Mouse (Mus musculus) cerebellum, adult 2 months (tissue): ENCODE results near the gene Rbfox1. TPM values are rescaled to one million over a fixed set of nuclear protein-coding genes. Genes with fewer than 3 reads are reported as not detected.

Experiments
- DNase-seq, 2 experiments: peaks; one replicate each; pipeline ENCODE4 v3.0.0; 2021
- H3K27ac ChIP-seq: fragments of 200-500 bp; 2 replicates; pipeline ENCODE4 v1.5.1; 2012; ENCODE audit warnings: low read length, control low read depth, inconsistent platforms; ENCODE audit not compliant: insufficient read depth
- H3K27me3 ChIP-seq: fragments of 200-500 bp; 2 replicates; pipeline ENCODE4 v1.6.1; 2012; ENCODE audit warnings: inconsistent platforms, mild to moderate bottlenecking, low read length, moderate library complexity; ENCODE audit not compliant: control insufficient read depth, insufficient read depth
- H3K4me1 ChIP-seq: fragments of 200-500 bp; 2 replicates; pipeline ENCODE4 v1.6.1; 2011; ENCODE audit warnings: low read length; ENCODE audit not compliant: control insufficient read depth, insufficient read depth
- H3K4me3 ChIP-seq: fragments of 200-500 bp; replicated peaks from 2 replicates; pipeline ENCODE3; 2011; ENCODE audit warnings: mild to moderate bottlenecking, low read depth, low read length, control low read depth; ENCODE audit not compliant: insufficient read depth
- CTCF ChIP-seq: fragments of 200-500 bp; IDR thresholded peaks from 2 replicates; pipeline ENCODE4 v1.5.1; 2011; ENCODE audit warnings: low read depth, mild to moderate bottlenecking, control low read depth, low read length, moderate library complexity, borderline replicate concordance; ENCODE audit not compliant: insufficient read depth
- POLR2A ChIP-seq: fragments of 200-500 bp; IDR thresholded peaks from 2 replicates; pipeline ENCODE4 v1.6.1; 2011; ENCODE audit warnings: low read length, control low read depth, borderline replicate concordance; ENCODE audit not compliant: insufficient read depth
- WGBS: fragments of 180-500 bp; shearing (Covaris S2); methylation state at CpG from one replicate; pipeline ENCODE4 v1.1.7; 2018; 5-methylcytosine and 5-hydroxymethylcytosine counted together
- polyA plus RNA-seq: library from polyadenylated mRNA; depleted of rRNA; stranded (reverse); fragments of >200 nt; gene quantifications from 2 replicates; pipeline ENCODE4 v1.2.3, GENCODE M21; 2012

Gene Rbfox1
- polyA plus RNA-seq, 1 experiment = 132 TPM

DNA sequence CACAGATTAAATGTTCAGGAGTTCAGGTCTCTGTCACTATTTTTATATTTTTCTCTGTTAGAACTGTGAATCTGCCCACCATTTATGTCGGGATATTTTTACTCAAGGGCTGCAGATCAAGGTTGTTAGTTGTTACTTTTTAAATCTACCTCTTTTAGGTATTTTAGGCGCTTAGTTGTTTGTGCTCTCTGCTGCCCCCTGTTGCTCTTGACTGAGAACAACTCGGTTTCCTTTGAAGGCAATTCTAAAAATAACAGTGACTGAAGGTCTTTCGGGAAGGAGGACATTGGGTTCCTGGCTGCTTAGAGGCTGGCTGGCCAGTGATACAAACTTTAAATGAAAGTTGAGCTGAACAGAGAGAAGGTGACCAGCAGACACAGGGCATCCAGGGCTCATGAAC, 54.9 kb downstream of the Rbfox1 start:
- Histone ChIP-seq H3K4me3 (no peak overlapping the region), H3K27me3 (no peaks in the 10 kb centered on the region), H3K27ac (no peak overlapping the region), H3K4me1 (no peaks in the 10 kb centered on the region)
- WGBS = 60% methylated on average over 4 of the region's 4 CpGs
- no peak for DNase-seq
- TF ChIP-seq POLR2A (no peak), CTCF (0 out of 2 replicates have a peak, but pooled peaks have one; percentile 6)

DNA sequence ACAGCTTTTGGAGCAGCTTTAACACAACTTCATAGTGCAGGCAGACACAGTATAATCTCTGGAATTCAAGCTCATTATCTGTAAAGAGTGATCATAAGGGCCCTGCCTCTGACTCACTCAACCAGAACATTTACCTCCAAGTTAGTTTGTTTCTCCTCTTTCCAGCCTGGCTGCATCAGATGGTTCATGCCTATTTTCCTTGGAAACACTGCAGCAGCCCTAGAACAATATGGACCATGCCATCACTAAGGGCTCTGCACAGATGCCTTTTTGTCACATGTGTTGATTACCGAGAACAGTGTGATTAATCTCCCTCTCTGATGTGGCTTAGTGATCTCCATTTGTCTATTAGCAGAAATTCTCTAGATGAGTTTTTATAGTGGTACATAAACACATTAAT, 60.5 kb downstream of the Rbfox1 start:
- H3K27ac ChIP-seq = no peak overlapping the region
- WGBS = 93% methylated on average over 1 of the region's 1 CpGs
- TF ChIP-seq POLR2A = no peak
- no peak for TF ChIP-seq CTCF
- no peak for DNase-seq
- H3K27me3 ChIP-seq = no peaks in the 10 kb centered on the region
- no peak overlapping the region for H3K4me3 ChIP-seq
- no peaks in the 10 kb centered on the region for H3K4me1 ChIP-seq

DNA sequence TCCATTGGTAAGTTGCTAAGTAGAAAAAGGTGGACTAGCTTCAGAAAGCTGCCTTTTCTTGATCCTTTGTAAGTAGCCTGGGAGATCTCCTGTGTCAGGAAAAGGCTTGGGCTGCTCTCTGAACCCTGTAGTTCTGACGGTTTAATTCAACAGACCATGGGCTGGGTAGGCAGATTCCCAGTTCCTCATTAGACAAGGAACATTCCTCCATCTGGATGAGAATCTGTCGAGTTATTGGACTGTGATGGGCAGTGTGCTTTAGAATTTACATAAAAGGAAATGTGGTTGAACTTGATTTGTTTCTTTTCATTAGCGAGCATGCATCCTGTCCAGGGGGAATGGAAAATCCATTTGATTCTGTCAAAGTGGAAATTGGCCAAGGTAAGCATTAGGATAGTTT, 68.0 kb downstream of the Rbfox1 start:
- no peak for DNase-seq
- Histone ChIP-seq H3K4me3 (no peak overlapping the region), H3K4me1 (no peaks in the 10 kb centered on the region; the same call in 1 of the 2 replicates), H3K27ac (no peak overlapping the region), H3K27me3 (no peaks in the 10 kb centered on the region)
- 46% methylated on average over 3 of the region's 3 CpGs for WGBS
- TF ChIP-seq POLR2A (no peak), CTCF (no peak)

DNA sequence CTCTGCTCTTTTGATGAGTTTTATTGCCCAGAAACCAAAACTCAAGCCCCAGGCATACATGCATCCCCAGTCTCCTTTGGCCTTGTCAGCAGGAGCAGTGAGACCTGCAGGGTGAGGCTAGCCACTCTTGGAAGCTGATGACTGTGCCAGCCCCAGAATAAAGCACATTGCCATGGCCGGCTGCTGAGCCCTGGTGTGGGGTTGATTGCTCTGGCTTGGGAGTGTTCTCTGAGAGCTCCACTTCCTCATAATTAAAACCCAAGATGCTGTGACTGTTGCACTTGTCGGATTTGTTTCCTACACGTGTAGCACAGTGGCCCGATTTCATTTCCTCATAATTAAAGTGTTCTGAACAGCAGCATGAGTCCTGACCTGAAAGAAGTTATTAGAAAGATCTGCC, 72.3 kb downstream of the Rbfox1 start:
- WGBS = 40% methylated on average over 4 of the region's 4 CpGs
- peak in 1 of 2 experiments; percentile 48 for DNase-seq
- Histone ChIP-seq H3K4me3 (no peak overlapping the region), H3K27ac (no peak overlapping the region), H3K4me1 (no peaks in the 10 kb centered on the region; the same call in 1 of the 2 replicates), H3K27me3 (no peaks in the 10 kb centered on the region)
- no peak for TF ChIP-seq POLR2A
- no peak for TF ChIP-seq CTCF

DNA sequence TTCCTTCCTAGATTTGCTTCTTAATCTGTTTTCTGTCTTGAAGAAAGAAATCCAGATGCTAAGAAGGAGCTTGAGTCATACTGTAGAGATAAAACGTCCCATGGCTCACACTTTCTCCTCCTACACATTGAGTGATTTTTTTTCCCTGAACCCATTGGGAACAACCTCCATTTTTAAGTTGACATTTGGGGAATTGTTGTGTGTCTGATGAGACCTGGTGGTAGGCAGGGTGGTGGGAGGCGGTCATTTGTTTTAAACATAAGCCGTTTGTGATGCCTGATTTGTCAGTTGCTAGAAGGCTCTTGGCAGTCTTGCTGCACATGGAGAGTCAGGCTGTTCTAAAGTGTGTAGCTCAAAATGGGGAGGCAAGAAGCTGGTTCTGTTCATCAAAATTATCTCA, 76.6 kb downstream of the Rbfox1 start:
- no peak for DNase-seq

DNA sequence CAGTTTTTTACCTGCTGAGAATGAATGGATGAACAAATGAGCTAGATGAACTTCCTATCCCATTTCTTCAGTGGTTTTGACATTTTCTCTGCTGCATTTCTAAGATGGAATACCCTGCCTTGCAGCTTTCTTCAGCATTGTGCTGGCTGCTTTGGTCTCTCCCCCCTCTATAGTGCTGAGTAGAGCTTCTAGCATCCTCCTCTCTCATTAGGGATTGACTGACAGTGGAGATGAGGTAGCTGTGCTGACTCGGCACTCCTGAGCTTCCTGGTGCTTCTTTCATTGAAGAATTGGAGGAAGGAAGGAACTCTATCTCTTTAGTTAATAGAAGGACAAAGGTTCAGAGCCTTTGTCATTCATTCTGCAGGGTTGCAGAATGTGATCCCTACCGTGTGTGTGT, 89.0 kb downstream of the Rbfox1 start:
- H3K4me3 ChIP-seq = no peak overlapping the region
- H3K27ac ChIP-seq = no peak overlapping the region
- no peak for TF ChIP-seq CTCF
- TF ChIP-seq POLR2A = no peak
- no peak for DNase-seq
- WGBS = 76% methylated on average over 2 of the region's 2 CpGs
- no peaks in the 10 kb centered on the region for H3K4me1 ChIP-seq
- H3K27me3 ChIP-seq = no peaks in the 10 kb centered on the region

More for the DNA sequence above, 76.6 kb downstream of the Rbfox1 start:
- 82% methylated on average over 3 of the region's 3 CpGs for WGBS
- Histone ChIP-seq H3K27ac (no peak overlapping the region), H3K27me3 (no peaks in the 10 kb centered on the region), H3K4me3 (no peak overlapping the region), H3K4me1 (no peaks in the 10 kb centered on the region)
- TF ChIP-seq POLR2A (no peak), CTCF (no peak)

DNA sequence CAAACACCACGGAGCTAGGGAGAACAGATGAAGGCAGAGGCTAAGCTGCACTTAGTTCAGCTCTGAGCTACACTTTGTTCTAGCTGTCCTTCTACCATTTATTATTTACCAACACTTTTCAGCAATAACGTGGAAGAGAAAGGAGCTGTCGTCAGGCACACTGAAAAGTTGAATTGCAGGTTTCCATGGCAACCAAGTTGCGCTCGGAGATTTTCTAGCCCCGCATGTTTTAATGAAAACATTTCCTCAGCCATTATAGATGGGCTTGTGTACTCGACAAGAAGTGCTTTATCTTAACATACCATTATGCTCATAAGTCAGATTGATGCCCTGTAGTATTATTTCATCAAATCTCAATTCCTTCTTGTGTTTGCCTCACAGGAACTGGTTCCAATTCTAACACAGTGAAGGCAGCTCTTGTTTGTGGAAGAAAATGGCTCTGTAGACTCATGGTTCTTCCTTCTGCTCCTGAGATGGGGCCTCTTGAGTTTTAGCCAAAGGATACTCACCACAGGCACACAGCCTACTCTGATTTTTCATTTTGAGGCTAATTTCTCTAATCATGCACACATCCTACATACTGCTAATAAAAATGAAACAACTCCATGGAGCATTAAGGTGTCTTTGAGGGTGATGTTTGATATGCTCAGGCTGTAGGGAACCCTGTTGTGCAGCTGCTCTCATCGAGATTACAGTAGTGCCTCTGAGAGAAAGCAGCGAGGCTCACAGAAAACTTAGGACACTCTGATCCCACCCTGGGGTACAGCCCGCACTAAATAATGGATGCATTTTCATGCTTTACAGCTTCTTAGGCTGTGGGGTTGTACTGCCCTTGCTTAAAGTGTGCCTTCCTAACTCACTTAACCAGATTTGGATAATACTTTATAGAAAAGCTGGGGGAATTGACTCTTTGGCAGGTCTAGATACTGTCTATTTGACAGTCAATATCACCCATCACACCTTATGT, 107.2 kb downstream of the Rbfox1 start:
- no peak overlapping the region for H3K27ac ChIP-seq
- H3K4me1 ChIP-seq = no peaks in the 10 kb centered on the region
- no peaks in the 10 kb centered on the region for H3K27me3 ChIP-seq
- WGBS = 61% methylated on average over 10 of the region's 10 CpGs
- H3K4me3 ChIP-seq = no peak overlapping the region
- no peak for DNase-seq
- TF ChIP-seq POLR2A = no peak
- TF ChIP-seq CTCF = no peak

DNA sequence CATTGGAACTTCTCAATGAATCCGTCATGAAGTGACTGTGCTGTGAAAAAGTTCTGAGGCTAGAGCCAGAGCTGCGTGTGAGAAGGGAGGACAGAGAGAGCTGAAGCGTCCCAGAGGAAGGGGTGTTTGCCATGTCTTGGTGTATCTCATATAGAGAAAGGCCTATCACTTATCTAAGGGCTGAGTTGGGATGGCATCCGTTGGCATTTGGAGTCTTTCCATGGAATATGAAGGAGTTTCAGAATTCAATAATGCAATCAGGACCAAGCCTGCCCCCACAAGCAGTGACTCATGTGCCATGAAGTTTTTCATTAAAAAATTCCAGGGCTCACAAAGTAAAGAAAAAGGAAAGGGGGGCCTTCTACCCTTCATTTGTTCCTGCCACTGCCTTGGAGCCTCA, 112.0 kb downstream of the Rbfox1 start:
- Histone ChIP-seq H3K27me3 (no peaks in the 10 kb centered on the region), H3K4me3 (no peak overlapping the region), H3K4me1 (0 out of 2 replicates have a peak, but pooled peaks cover 2% of the 10 kb centered on the region), H3K27ac (no peak overlapping the region)
- no peak for DNase-seq
- WGBS = 75% methylated on average over 4 of the region's 4 CpGs
- no peak for TF ChIP-seq CTCF
- TF ChIP-seq POLR2A = no peak
